Mouse (Mus musculus): ENCODE data around the gene Bola2.

Bola2 gene

DNA sequence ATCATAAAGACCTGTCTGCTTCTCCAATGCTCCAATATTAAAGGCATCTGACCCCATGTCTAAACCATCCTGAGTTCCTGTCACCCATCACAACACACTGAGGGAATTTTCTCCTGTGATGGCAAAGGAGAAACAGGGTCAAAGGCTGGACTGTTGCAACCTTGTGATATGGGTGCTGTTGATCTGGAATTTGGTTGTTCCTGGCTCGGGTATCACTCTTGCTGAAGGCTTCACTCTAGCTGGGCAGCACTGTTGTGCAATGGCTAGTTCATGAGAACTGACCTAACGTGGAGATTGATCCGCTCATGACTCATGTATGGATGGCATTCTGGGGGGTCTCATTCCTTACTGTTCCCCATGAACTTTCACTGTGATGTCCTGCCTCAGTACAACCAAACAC is 6.2 kb upstream of the Bola2 start:
- no peak for DNase-seq (ENCODE audit: low read depth, low spot score)

GRCm38 (mm10) chr7:126690737-126691136 is 4.5 kb upstream of the Bola2 start:
- DNase-seq (ENCODE audit: low read depth, low spot score), result no peak

DNA sequence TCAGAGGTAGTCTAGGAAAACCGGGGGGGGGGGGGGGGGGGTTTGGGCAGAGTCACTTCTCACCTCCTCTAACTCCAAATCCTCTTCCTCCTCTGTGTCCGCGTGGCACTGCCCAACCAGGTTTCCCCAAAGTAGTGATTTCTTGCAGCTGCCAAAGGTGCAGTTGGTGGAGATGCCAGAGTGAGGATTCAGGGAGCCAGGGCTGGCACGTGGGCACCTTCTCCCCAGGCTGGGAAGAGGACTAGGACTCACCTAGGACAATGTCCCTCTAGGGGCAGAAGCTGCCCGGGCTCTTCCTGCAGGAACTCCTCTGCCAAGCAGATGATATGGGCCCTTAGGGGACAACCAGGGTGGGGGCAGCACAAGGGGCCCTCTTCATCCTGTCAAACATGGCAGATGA is 3.5 kb upstream of the Bola2 start:
- DNase-seq (ENCODE audit: low read depth, low spot score), result no peak

GRCm38 (mm10) chr7:126692426-126692825 is 2.8 kb upstream of the Bola2 start:
- DNase-seq (ENCODE audit: low read depth, low spot score), result no peak

DNA sequence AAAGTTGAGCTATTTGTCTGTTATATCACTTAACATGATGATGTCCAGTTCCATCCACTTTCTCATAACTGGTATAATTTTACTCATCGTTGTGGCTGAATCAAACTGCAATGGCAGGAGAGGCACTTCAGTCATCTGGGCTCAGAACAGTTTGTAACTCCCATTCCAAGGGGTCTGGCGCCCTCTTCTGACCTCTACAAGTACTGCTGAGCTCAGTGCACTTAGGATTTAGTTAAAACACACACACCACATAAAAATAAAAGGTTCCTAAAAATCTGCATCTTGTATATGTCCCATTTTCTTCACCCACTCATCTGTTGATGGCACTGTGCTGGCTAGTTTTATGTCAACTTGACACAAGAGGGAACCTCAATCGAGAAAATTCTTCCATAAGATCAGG is 1.9 kb upstream of the Bola2 start:
- DNase-seq (ENCODE audit: low read depth, low spot score), result peak; percentile 78

DNA sequence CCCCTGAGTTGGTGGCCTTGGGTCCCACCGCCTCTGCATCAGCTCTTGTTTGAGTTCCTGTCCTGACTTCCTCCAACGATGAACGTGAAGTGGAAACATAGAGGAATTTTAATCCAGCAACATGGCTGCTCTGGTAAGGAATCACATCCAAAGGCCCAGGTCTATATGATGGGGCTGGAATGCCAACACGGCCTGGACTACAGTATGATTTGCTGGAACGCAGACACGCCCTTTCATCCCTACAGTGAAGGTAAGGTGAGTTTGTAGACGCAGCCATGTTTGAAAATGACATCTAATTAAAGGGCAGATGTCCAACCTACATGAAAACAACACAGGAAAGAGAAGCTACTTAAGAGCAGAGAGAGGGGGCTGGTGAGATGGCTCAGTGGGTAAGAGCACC is 1.4 kb upstream of the Bola2 start:
- no peak for DNase-seq (ENCODE audit: low read depth, low spot score)

- no peak for DNase-seq (ENCODE audit: low read depth, low spot score)
Measured at GRCm38 (mm10) chr7:126694441-126695051, 655 bp upstream of the Bola2 start.

DNA sequence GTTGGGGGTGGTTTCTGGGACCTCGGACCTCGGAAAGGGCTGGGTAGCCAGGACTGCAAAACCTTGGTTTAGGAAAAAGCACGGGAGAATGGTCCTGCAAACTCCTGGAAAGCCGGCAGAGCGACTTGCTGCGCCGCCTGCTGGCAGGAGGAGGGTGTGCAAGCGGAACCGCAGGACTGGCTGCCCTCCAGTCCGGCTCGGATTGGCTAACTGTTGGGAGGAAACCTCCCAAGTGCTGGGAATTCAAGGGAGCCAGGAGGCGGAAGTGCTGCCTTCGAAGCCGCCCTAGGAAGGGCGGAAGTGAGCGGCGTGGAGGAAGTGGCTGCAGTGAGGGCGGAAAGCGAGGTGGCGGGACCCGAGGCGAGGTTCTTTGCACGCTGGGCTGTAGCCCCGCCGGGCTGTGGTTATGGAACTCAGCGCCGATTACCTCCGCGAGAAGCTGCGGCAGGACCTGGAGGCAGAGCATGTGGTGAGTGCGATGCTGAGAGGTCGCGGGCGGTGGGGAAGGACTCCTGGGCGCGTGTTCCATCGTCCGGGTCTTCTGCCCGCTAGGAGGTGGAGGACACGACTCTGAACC is 518 bp downstream of the Bola2 start, which contains the start of gene Slx1b:
Slx1b (minus strand) TSS at position 154 of the 577 bp plus-strand sequence.
- DNase-seq (ENCODE audit: low read depth, low spot score), result peak; percentile 95

- no peak for DNase-seq (ENCODE audit: low read depth, low spot score)
Measured at GRCm38 (mm10) chr7:126696303-126696702, 1.1 kb downstream of the Bola2 start.

GRCm38 (mm10) chr7:126696886-126697285 is 1.7 kb downstream of the Bola2 start:
- DNase-seq (ENCODE audit: low read depth, low spot score), result no peak

DNA sequence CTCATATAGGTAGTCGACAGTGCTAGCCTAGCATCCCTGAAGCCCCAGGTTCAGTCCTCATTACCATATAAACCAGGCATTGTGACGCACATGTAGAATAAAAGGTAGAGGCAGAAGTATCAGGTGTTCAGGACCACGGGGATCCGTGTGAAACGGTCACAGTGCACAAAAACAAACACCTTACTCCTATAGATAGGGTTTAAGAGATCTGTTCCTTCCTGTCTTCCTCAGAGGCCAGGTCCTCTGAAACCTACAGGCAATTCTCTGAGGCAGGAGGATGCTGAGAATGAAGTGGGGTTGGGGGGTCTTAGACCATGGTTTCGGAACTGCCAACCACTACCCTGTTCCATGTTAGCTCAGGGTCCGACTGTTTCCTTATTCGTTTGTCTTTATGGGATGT is 2.6 kb downstream of the Bola2 start:
- no peak for DNase-seq (ENCODE audit: low read depth, low spot score)

GRCm38 (mm10) chr7:126700063-126701015 is 5.1 kb downstream of the Bola2 start:
- no peak for DNase-seq (ENCODE audit: low read depth, low spot score)

DNA sequence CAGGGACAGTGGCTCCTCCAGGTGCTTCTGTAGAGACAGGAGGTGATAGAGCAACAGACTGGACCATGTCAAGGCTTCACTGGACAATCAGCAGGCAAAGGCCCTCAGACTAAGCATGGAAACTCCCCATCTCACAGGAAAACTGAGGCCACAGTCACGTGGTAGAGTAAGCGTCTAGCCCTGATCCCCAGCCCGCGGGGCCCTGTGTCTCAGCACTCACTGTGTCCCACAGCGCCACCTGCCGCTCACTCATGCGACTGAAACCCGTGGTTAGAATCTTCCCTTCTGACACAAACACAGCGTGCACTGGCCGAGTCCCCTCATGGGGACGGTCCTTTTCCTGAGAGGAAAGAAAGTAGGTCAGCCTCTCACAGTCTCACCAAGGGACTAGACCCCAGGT is 5.9 kb downstream of the Bola2 start:
- DNase-seq (ENCODE audit: low read depth, low spot score), result peak; percentile 84

DNA sequence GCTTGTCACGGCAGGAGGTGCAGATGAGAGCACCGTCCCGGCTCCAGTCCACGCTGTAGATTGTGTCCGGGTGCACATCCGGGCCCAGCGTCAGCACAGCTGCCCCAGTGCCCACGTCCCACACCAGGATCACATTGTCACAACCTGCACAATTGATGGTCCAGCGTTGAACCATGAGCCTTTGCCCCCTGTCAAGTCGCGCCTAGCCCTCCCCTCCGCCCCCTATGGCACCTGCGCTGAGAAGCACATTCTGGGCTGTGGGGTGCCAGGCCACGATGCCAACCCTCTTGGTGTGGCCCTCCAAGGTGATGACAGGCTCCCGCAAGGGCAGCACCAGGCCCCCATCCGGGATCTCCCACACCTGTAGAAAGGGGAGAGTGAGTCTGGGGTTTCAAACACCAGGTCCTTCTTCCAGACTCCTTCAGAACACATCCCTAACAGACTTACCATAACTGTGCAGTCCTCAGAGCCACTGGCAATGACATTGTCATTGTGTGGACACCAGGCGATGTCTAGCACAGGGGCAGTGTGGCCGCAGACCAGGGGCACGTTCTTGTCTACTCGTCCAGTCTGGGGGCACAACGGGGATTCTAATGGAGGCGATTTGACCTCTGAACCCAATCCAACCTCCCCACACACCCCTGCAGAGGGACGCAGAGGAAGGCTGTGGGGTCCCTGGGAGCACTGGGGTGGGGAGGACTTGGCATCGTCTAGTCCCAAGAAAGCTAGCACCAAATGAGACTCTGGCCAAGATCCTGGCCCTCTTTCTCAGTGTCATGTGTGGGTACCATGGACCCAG is 6.6 kb downstream of the Bola2 start:
- DNase-seq (ENCODE audit: low read depth, low spot score), result no peak

GRCm38 (mm10) chr7:126702358-126702757 is 7.2 kb downstream of the Bola2 start:
- DNase-seq (ENCODE audit: low read depth, low spot score), result no peak

DNA sequence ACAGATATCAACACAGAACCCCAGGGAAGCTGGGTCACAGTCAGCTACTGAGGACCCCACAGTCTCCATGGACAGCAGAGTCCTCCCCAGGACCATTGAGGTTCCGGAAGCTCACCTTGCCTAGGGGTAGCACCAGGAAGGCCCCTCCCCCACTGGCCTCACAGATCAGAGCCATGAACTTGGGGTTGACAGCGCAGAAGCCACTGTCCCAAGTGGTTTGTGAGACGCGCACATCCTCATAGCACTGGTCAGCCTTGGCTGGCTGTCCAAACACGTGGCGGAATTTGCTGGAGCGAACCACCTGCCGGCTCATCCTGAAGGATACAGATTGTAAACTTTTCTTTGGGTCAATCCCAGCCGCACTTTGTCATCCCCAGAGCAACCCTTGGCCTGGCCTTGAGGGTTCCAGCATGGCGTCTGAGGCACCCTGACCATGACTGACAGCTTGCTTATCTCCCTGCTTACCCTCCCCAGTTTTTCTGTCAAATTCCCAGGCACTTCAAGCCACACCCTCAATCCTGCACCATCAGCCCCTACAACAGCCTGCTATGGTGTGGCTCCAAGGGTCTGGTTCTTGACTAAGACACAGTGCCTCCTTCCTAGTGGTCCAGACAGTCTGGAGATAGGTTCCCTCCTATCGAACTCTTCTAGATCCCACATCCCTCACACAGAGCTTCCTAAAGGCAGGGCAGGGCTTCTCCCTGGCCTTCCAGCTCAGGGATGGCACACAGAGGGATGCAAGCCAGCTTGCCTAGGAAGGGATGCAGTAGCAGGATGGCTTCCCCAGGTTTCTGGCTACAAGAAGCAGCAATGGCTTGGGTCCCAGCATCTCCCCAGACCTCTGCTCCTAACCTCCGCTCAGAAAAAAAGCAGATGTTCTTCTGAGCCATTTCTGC is 7.9 kb downstream of the Bola2 start:
- no peak for DNase-seq (ENCODE audit: low read depth, low spot score)

DNA sequence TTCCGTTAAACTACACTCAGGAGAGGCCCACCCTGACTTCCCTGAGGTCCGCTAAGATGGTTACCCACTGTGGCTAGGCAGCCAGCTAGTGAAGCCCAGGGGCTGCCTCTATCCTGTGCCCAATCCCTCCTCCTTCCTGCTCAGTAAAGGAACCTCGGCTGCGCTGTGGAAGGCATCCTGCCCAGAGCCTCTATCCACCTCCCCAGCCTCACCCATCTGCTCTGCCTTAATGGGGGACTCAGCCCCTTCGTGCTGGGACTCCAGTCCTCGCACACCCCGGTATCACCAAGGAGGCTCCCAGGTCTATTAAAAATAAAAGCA is 8.5 kb downstream of the Bola2 start:
- DNase-seq (ENCODE audit: low read depth, low spot score), result no peak

DNA sequence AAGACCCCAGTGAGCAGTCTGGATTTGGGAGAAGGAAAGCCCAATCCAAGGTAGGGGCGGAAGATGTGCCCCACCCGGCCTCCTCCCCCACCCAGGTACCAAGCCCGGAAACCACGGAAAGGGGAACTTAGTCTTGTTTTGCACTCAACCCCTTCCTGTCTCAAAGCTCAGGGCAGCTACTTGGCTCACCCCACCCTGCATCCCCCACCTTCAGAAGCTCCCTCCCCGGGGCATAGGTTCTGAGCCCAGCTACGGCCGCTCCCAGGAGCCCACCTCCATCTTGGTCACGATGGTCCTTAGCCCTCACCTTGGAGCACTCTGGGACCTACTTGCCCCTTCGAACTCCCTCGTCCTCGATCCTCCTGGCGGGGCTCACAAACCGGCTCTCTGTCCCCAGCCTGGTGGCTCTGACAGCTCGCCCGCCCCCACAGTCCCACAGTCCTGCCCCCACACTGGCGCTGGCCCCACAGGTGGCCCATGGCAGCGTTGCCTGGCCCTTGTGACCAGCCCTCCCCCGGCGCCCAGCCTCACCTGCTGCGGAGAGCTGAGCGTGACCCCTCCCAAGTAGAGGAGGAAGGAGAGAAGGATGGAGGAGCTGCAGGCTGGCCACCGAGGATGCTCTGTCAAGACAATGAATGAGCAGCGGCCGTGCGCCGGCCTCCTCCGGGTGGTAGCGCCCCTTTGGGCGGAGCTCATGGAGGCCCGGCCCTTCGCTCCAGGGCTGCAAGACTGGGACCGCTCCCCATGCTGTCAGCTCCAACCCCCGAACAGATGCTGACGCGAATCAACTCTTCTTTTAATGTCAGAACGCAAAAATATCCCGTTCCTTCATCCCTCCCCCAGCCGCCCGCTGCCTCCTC is 9.2 kb downstream of the Bola2 start:
- peak; percentile 24 for DNase-seq (ENCODE audit: low read depth, low spot score)

DNA sequence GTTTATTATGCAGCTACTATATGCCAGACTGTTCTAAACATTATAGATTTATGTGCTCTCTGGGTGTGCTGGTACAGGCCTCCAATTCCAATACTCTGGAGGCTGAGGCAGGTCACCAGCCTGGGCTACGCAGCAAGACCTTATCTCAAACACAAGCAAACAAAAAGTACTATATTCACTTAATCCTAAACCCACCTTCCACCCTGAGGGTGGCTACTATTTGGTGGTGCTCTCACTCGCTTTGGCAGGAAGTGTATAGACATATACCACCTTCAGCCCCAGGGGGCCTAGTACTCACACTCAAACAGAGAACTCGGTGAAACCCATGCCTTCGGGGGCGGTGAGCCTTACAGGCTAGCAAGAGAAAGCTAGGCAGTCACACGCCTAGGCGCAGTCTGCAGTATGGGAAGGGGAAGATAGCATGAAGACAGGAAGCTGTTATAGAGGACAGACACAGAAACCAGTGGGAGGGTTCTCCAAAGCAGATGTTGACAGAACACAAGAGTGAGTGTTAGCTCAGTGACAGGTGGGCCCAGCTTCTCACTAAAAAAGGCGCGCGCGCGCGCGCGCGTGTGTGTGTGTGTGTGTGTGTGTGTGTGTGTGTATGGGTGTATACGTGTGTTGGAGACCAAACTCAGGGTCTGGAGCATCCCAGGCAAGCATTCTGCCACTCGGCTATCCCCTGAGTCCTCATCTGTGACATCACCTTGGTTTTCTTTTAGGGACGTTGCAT is 12.4 kb downstream of the Bola2 start, which contains the start of gene Coro1a:
Coro1a (minus strand) TSS at position 346 of the 733 bp plus-strand sequence.
- no peak for DNase-seq (ENCODE audit: low read depth, low spot score)

Measured in retina, postnatal 7 days (tissue).